Mouse (Mus musculus) kidney, adult 11 months (tissue): ENCODE measurements around the gene Maco1.

Experiments used
- DNase-seq: peaks from one replicate; pipeline ENCODE4 v3.0.0; 2022

Maco1 gene

DNA sequence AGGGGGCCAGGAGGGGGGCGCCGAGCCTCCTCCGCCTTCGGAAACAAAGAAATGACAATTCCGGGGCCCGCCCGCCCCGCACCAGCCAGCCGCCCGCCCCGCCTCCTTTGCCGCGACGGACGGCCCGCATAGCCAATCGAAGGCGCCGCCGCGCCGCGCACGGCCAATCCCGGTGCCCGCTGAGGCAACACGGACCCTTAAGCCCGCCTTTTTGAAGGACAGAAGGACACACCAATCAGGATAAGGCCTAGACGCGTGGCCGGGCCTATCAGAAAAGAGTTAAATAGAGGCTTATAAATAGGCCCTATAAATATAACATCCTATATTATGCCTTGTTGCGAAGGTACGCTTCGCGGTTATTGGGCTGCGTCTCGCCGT is at the start of gene Maco1:
Gene Maco1, minus strand, starts transcription at position 87 of the 378 bp plus-strand sequence.
- peak; percentile 99 for DNase-seq

DNA sequence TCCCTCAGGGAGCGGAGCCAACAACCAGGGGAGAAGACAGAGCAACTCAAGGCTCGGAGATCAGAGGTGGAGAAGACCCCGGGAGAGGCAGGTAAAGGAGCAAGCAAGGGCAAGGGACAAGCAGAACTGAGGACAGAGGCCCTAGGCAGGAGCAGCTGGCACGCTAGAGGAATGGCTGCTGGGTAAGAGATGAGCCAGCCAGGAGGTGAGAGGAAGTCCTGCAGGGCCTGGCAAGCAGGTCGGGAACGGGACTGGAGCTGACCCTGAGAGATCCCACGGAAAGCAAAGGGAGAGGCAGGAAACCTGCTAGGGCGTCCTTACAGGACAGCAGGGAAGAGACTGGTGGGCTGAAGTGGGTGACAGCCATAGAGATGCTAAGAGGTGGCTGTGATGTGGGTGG is 48.0 kb upstream of the Maco1 start:
- DNase-seq: no peak

DNA sequence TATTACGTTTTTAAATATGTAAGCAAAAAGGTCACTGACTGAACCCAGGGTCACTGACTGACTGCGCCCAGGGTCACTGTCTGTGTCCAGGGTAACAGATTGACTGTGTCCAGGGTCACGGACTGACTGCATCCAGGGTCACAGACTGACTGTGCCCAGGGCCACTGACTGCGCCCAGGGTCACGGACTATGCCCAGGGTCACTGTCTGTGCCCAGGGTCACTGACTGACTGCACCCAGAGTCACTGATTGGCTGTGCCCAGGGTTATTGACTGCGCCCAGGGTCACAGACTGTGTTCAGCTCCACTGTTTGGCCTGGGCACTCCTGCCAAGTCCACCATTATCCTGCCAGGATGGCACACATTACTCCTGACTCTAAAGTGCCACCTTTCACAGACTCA is 44.1 kb upstream of the Maco1 start:
- no peak for DNase-seq

DNA sequence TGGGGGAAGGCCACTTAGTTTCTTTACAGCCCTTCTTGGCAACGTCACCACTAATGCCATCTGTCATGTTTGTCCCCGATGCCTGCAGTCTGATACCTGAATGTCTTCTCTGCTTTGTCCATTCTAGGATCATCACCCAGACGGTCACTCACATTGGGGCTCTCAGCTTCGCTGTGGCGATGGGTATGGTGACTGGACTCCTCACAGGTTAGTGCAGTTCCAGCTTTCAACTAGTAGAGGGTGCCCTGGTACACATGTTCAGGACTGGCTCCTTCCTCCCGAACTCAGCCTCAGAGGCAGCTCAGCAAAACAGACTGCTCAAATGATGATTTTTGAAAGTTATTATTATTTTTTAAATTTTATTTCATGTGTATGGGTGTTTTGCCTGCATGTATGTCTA is 39.0 kb upstream of the Maco1 start:
- DNase-seq: peak; percentile 45

DNA sequence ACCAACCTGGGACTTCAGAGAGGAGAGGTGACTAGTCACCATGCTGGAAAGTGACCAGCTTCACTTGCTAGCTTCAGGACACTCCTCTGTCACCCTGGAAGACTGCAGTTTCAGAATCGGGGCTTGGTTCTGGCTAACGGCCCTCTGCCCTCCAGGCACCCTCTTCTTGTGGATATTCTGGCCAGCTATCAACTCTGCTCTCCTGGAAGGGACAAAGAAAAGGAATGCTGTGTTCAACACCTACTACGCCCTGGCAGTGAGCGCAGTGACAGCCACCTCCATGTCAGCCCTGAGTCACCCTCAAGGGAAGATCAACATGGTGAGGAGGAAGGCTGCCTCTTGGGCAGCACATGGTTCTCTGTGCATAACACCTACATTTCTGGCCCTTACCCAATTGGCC is 31.2 kb upstream of the Maco1 start:
- no peak for DNase-seq

DNA sequence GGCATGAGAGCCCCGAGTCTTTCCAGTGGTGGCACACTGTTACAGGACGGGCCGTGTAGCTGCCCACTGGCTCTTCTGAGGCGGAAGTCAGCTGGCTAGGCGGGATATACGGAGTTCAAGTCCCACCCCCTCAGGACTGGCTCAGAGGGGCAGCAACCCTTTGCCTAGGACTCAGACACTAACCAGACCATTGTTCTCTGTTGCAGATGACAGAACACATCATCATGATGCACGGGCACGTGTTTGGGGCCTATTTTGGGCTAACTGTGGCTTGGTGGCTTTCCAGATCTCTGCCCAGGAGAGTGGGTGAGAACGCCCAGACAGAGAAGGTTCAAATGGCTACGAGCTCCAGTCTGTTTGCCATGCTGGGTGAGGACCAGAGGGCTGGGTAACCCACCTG is 30.7 kb upstream of the Maco1 start:
- DNase-seq: no peak

DNA sequence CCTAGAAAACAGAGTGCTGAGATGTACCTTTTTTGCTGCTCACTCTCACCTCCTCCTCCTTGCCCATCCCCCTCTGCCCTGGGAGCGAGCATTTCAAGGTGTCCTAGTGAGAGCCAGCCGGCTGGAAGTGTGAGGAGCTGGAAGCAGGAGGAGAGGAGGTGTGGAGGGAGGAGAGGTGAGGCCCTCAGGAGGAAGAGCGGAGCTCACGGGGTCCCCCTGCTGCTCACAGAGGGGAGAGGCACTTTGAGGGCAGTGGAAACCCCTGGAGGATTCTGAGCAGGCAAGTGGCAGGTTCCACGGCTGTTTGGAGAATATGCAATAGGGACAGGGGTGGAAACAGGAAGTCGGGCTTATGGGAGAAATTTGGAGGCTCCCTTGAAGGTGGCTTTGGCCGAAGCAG is 30.1 kb upstream of the Maco1 start:
- peak; percentile 25 for DNase-seq

DNA sequence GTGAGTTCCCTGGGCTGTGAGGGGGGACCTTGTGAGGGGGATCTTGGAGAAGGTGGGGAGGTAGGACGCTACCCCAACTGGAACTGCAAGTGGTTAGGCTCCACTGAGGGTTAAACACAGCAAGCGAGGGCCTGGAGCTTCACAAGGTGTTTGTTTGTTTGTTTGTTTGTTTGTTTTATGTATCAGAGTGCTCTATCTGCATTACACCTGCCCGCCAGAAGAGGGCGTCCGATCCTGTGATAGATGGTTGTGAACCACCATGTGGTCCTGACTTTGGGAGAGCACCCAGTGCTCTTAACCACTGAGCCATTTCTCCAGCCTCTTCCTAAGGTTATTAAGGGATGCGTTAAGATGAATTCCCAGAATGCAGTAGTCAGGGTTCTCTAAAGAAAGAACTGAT is 26.9 kb upstream of the Maco1 start:
- DNase-seq: no peak

DNA sequence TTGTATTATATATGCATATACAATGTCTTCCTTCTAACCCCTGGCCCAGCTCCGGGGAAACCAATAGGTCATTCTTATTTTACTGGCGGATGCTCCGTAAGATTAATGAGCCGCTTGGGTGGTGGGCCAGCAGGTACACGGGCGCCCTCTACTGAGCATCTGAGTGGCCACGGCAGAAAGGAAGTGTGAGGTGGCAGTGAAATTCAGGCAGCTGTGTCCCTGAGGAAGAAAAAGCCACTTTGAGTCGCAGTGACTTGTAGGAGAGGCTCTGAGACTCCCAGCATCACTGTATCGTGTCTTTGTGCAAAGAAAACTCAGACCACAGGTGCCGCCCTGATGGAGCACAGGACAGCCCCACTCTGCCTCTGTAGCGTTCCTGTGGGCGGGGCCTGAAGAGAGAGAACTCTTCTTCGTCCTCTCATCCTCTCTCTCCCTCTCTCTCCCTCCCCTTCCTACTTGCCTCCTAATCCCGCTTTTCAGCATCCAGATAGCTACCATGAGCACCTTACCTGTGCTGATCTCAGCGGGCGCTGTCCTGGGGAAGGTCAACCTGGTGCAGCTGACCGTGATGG is 26.4 kb upstream of the Maco1 start:
- peak; percentile 55 for DNase-seq

DNA sequence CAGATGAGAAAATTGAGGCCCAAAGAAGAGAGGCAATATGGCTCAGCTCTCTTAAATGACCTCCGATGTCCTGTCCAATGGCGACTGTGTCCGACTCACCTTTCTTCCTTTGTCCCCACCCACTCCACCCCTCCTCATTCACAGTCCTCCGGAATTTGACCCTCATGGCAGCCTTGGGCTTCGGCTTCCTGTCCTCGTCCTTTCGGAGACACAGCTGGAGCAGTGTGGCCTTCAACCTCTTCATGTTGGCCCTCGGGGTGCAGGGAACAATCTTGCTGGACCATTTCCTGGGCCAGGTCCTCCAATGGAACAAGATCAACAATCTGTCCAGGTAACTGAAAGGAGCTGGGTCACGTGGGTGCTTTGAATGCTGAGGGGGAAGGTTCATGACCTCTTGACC is 23.0 kb upstream of the Maco1 start:
- DNase-seq: no peak

DNA sequence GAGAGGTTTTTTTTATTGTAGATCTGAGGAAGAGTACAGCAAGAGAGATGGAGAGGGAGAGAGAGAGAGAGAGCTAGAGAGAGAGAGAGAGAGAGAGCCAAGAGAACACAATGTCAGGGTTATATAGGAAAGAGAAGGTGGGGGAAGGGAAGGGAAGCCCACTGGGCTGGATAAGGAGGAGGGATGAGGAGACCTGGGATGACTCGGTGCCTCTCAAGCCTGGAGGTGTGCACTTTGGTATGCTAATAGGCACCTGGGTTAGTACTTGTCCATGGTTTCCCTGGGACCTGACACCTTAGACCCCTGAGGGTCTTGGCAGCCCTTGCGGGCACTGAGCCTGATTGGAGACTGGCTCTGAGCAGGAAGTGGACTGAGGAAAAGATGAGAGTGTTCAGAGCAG is 18.8 kb upstream of the Maco1 start:
- DNase-seq: no peak

DNA sequence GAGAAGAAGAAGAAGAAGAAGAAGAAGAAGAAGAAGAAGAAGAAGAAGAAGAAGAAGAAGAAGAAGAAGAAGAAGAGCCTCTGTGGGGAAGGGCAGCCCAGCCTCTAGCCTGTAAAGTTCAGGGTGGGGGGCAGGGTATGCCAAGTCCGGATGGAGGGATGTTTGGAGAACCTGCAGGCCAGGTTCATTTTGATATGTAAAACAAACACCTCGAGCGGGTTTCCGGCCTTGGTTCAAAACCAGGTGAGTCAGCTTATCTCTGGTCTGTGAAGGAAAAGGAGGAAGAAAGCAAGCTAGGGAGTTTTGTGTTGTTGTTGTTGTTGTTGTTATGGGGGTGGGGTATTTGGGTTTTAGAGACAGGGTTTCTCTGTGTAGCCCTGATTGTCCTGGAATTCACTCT is 18.3 kb upstream of the Maco1 start:
- DNase-seq: no peak

DNA sequence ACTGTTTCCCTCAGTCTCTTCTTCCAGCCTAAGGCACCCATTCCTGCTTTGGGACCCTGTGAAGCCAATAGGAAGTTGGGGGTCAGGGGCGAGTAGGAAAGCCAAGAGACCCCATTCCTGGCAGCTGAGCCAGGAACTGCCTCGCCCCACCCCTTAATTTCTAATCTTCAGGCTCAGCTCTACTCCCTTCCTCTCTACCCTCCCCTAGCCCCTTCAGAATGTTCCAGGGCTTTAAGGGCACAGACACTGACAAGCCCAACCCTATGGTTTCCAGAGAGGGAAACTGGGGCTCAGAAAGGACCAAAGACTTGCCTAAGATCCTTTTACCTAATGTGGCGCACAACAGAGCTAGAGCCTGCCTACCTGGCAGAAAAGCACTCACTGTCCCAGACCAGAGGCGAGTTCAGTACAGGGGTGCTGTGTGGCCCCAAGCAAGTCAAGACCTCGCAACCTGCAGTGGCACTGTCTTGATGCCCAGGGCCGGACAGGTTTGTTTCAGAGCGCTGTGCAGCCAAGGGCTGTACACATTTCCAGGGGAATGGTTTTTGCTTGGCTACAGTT is 16.8 kb upstream of the Maco1 start:
- DNase-seq: no peak

DNA sequence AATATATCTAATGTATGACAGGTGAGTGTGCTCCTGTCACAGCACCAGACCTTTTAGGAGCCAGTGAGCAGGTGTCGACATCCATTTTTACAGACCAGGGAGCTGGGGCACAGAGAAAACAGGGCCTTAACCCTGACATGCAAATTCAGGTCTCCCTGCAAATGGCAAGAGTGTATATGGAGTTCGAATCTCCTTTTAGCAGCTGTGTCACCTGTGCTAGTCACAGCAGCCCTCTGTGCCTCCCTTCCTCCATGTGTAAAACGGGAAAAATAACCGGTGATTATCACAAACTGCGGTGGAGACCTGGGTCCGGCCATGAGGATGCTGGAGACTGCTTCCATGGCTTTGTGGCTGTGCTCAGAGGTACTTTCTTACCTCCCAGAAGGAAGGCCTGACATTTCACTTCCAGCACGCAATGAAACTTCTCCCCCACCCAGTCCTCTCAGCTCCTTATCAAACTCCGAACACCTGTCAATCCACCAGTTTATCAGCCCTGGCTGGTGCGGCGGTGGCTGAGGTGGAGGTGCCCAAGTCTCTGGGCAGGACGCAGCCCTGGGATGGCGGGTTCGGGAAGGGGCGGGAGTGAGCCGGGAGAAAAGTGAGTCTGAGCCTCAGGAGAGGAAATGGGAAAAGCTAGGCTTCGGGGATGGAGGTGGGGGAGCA is 16.1 kb upstream of the Maco1 start:
- no peak for DNase-seq

DNA sequence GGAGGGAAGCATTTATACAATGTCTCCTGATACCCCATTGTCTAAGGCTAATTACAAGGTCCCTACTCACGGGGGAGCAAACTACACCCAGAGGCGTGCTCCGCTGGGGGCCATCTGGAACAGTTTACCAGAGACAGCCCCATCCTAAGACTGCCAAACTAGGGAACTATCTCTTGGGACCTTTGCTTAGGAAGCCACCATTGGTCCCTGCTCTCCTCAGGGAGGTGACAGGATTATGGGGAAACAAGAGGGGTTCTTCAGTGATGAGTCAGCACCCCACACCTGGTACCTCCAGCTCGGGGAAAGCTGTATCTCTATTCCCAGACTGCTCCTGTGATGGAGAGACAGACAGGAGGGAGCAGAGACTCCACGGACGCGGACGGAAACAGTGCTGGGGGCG is 15.3 kb upstream of the Maco1 start:
- DNase-seq: no peak

DNA sequence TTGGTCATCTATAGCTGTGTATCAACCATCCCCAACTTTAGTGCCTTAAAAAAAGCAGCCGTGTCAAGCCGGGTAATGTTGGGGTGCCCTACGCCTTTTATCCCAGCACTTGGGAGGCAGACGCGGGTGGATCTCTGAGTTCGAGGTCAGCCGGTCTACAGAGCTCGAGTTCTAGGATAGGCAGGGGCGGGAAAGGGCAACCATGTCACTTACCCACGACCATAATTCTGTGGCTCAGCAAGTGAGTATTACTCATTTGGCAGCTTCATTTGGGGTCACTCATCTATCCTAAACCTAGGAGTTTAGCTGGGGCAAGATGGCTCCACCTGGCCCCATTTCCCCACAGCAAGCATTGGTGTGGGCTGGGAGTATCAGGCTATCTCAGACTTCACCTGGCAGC is 14.9 kb upstream of the Maco1 start:
- DNase-seq: no peak

DNA sequence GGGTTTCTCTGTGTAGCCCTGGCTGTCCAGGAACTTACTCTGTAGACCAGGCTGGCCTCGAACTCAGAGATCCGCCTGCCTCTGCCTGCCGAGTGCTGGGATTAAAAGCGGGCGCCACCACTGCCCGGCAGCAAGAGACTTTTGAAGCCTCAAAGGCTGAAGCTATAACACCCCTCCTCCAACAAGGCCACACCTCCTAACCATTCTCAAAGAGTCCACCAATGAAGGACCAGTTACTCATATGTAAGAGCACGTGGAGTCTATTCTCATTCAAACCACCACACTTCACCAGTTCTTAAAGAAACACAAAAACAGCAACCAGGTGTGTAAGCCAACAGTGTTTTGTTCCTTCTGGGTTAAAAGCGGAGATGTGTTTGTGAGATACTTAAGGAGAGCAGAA is 14.5 kb upstream of the Maco1 start:
- DNase-seq: no peak

DNA sequence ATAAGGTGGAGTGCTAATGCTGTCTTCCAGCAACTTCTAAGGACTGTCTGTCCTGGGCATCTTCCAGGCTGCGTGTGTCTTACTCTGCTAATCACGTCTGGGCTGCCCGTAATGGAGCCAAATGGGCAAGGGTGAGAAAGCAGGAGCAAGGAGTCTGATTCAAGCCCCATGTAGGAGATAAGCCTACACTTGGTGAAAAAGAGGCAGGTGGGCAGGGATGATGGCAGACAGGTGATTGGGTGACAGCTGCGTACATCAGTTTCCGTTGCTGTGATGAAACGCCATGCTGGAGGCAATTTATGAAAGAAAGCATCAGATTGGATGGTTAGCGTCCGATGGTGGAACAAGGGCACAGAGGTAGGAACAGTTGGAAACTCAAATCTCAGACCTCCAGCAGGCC is 14.1 kb upstream of the Maco1 start:
- no peak for DNase-seq

DNA sequence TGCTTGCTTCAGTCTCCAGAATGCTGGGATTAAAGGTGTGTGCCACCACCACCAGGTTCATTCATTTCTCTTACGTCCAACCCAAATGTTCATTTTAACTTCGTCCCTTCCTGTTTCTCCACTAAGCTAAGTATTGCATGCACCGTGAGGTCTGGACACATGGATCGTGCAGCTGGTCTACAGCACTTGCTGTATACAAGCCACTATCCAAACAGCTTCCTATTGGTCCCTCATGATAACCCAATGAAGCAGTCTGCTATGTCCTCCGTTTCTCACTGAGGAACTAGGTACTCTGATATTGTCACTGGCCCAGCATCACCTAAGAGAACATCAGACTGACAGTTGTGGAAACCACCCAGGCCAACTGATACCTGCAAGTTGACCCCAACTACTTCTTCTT is 12.6 kb upstream of the Maco1 start:
- DNase-seq: no peak

DNA sequence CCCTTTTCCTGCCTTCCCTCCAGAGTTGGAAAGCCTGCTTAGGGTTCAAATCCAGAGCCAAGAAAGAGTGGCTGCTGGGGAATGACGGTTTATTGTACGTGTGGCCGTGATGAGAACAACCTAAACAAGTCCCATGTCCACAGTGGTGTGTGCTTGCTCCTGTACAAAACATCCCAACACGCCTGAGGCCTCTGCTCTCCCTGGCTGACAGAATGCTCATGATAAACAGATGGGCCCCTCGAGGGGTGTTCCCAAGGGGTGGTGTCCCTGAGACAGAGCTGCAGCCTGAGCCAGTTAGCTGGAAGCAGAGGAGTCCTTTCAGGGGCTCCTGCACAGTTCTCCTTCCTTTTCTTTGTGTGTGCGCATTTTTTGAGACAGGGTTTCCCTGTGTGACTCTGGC is 12.2 kb upstream of the Maco1 start:
- no peak for DNase-seq

DNA sequence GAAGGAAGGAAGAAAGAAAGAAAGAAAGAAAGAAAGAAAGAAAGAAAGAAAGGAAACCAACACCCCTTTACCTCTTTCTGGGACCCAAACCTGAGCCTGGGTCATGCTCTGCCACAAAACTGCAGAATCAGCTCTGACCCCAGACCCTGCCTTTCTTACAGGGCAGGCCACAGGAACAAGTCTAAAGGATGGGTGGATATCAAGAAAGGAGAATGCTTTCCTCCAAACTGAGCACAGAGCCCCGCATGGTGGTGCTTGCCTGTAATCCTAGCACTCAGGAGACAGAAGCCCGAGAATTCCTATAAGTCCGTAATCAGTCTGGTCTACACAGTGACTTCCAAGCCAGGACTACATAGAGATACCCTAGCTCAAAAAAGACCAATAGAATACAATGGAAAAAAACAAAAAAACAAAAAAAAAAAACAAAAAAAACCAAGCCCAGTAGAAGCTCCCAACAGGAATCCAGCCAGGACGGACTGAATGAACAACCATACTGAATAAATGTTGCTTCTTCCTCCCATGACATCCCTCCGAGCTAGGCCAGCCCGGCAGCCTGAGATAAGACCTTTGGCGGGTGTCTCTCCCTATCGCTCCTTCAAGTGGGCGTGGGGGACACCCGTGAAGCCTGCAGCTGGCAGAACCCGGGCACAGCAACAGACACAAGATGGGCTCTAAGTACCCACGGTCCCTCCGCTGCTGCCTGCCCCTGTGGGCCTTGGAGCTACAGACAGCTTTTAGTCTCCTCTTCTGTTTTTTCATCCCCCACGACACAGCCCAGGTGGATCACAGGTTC is 11.0 kb upstream of the Maco1 start, which contains the start of gene Rhd:
Gene Rhd, plus strand, starts transcription at position 600 of the 793 bp plus-strand sequence.
- DNase-seq: no peak

DNA sequence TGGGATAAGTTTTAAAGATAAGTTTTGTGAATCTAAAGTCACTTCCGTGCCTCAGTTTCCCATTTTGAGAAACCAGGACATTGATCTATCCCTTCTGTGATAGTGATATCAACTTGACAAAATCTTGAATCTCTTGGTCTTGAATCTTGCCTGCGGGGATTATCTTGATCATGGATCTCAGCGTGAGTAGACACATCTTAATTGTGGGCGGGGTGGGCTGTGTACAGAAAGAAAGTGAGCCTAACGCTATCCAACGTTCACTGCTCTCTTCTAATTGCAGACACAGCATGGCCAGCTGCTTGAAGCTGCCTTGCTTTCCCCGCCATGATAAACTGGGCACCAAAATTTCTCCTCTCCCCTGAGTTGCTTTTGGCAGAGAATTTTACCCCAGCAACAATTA is 9.9 kb upstream of the Maco1 start:
- no peak for DNase-seq

DNA sequence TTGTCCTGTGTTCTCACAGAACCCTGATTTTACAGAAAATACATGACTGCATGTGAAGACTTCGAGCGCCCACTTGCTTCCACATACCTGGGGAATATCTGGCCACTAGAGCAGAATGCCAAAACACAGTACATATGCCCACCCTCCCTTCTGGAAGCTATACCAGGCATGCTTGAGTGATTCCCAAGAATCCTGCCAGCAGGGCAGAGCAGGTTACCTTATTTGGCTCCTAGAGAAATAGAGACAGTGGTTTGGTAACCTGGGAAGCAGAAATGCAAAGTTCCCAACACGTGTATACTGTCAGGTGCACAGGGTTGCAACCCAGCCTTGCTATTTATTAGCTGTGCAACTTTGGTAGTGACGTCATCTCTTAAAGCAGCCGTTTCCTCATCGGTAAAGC is 8.7 kb upstream of the Maco1 start:
- DNase-seq: peak; percentile 49

DNA sequence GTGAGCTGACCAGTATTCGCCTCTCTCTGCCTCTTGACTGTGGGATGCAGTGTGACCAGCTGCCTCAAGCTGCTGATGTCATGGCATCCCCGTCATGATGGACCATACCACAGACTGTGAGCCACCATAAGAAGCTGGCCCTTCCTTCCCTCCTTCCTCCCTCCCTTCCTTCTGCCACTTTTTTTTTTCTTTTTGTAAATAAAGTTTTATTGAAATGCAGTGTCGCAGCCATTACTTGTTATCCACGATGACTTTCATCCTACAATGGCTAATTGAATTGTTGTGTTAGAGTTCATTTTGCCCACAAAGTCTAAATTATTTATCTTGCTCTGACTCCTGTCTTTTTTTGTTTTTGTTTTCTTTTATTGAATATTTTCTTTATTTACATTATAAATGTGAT is 5.3 kb upstream of the Maco1 start:
- DNase-seq: no peak
